Mouse (Mus musculus) lung, embryonic 15.5 days (tissue): ENCODE measurements at regions not wholly inside any gene's neighbourhood (a gene's known extent, or its start where the extent isn't known, plus 50 kb on each side); places are given as distances from the start of the nearest gene placed in this dataset.

ENCODE experiments used
- ATAC-seq: fragments of 200-750 bp; cut with Nextera tagmentation; 2 replicates; pipeline ENCODE4 v1.8.0; 2017; ENCODE audit warnings: moderate number of reproducible peaks, borderline replicate concordance; ENCODE audit not compliant: low FRiP score, low TSS enrichment; ENCODE audit errors: extremely low read depth
- H3K27ac ChIP-seq: fragments of 300-500 bp; sonication (generic); 2 replicates; pipeline ENCODE4 v1.5.1; 2015; ENCODE audit warnings: moderate library complexity, mild to moderate bottlenecking, inconsistent platforms
- H3K27me3 ChIP-seq: fragments of 300-500 bp; sonication (generic); 2 replicates; pipeline ENCODE4 v1.6.1; 2015; ENCODE audit warnings: inconsistent platforms
- H3K36me3 ChIP-seq: fragments of 300-500 bp; sonication (generic); 2 replicates; pipeline ENCODE4 v1.6.1; 2015; ENCODE audit warnings: inconsistent platforms
- H3K4me1 ChIP-seq: fragments of 300-500 bp; sonication (generic); 2 replicates; pipeline ENCODE4 v1.6.1; 2015; ENCODE audit warnings: inconsistent platforms
- H3K4me2 ChIP-seq: fragments of 300-500 bp; sonication (generic); 2 replicates; pipeline ENCODE4 v1.6.1; 2015; ENCODE audit warnings: inconsistent platforms, mild to moderate bottlenecking, moderate library complexity
- H3K4me3 ChIP-seq: fragments of 300-500 bp; sonication (generic); 2 replicates; pipeline ENCODE4 v1.5.1; 2015; ENCODE audit warnings: mild to moderate bottlenecking, inconsistent platforms
- H3K9ac ChIP-seq: fragments of 300-500 bp; sonication (generic); 2 replicates; pipeline ENCODE4 v1.6.1; 2015; ENCODE audit warnings: inconsistent platforms
- H3K9me3 ChIP-seq: fragments of 300-500 bp; sonication (generic); 2 replicates; pipeline ENCODE4 v1.6.1; 2016; ENCODE audit warnings: inconsistent platforms
- whole genome bisulfite sequencing: fragments of 180-500 bp; shearing (Covaris S2); methylation state at CpG from one replicate; pipeline ENCODE4 v1.1.7; 2015; 5-methylcytosine and 5-hydroxymethylcytosine counted together

DNA sequence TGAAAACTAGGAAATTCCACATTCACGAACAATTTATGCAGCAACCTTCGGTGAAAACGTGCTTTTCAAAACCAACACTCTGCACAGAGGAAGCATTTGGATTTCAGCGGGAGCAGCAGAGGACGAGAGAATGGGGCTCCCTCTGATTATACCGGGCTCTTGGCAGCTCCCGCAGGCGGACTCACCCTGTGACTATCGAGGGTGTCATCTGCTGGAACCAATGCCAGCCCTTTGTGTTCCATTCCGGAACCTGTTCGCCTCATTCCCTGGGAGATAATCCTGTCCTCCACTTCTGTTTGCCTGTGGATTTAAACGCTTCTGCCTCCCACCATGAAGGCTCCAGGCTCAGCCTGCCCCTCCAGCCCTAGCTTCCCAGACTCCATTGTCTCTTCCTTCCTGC lies 77.1 kb downstream of the Utp18 start:
- no peak overlapping the region for H3K4me3 ChIP-seq
- 77% methylated on average over 12 of the region's 12 CpGs for WGBS

DNA sequence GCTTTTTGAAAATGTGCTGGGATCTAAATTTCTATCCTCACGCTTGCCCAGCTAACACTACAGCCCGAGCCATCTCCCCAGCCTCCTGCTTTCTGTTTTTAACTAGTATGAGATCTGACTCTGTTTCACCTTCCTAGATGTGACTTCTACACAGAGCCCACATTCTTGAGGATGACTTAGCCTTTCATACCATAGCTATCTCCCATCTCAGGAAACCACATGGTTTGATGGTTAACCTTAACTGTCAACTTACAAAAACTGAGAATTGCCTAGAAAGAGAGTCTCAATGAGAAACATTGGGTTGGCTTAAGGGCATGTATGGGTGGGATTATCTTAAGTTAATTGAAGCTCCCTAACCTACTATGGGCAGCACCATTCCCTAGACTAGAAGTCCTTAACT lies 78.4 kb downstream of the Utp18 start:
- Histone ChIP-seq H3K36me3 (no peaks in the 10 kb centered on the region), H3K9me3 (no peaks in the 10 kb centered on the region), H3K27ac (no peak overlapping the region), H3K27me3 (no peaks in the 10 kb centered on the region), H3K4me3 (no peak overlapping the region), H3K4me1 (no peaks in the 10 kb centered on the region), H3K4me2 (no peak overlapping the region), H3K9ac (no peak overlapping the region)
- 93% methylated on average over 2 of the region's 2 CpGs for WGBS
- ATAC-seq: no peak

More for the DNA sequence above, 77.1 kb downstream of the Utp18 start:
- no peaks in the 10 kb centered on the region for H3K4me1 ChIP-seq
- no peaks in the 10 kb centered on the region for H3K36me3 ChIP-seq
- no peaks in the 10 kb centered on the region for H3K9me3 ChIP-seq
- no peak overlapping the region for H3K9ac ChIP-seq
- H3K4me2 ChIP-seq: no peak overlapping the region
- H3K27me3 ChIP-seq: no peaks in the 10 kb centered on the region
- ATAC-seq: no peak
- no peak overlapping the region for H3K27ac ChIP-seq

DNA sequence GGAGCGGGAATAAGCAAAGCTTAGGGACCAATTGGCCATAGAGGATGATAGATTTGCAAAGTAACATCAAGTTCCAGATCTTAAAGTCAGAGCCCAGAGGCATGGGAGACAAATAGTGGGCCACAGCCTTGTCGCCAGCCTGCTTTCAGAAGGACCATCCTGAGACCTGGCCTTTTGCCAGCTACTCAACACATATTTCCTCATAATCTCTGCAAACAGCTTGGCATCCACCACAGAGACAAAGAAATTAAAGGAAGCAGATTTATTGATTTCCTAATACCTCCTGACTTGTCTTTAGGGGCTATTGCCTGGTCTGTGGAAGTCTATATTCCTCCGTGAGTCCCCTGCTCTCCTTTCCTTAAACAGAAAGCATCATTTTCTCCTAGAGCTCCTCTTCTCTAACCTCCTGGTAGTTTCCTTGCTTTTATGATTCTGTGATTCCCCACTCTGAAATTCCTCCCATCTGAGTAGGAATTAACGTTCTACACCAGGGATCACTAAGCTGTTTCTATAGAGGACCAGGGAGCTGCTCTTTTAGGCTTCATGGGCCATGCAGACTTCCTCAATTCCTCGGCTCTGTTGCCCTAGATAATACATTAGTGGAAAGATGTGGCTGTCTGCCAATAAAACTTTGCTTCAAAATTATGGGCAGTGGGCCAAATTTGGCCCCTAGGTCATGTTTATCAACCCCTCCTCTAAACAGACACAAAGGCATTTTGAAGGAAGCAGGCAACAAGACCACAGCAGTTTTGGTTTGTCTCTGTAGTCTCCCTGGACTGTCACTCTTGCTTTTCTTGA lies 114.2 kb downstream of the Utp18 start:
- H3K4me1 ChIP-seq: 0 out of 2 replicates have a peak, but pooled peaks cover 3% of the 10 kb centered on the region
- no peak for ATAC-seq

DNA sequence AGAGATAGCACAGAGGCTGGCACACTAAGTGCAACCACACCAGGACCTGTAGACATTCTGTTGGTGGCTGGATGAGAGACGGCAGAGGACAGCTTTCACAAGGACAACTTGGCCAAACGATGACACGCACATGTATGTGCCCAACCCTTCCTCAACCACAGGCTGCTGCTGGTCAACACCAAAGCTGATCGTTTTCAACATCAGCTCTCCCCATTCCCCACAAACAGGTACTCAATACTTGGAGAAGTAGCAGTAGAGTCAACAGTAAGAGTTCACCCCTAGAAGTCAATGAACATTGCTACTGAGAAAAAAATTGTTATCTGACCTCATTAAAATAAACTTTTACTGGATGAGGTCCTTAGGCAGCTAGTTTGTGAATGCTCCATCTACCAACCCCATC lies 119.6 kb downstream of the Utp18 start:
- no peak for ATAC-seq
- Histone ChIP-seq H3K4me2 (no peak overlapping the region), H3K4me1 (no peaks in the 10 kb centered on the region), H3K27me3 (no peaks in the 10 kb centered on the region), H3K36me3 (no peaks in the 10 kb centered on the region), H3K9ac (no peak overlapping the region), H3K4me3 (no peak overlapping the region), H3K27ac (no peak overlapping the region), H3K9me3 (no peaks in the 10 kb centered on the region)
- WGBS: 90% methylated on average over 4 of the region's 4 CpGs

More for the DNA sequence above, 114.2 kb downstream of the Utp18 start:
- Histone ChIP-seq H3K27ac (no peak overlapping the region), H3K27me3 (no peaks in the 10 kb centered on the region), H3K36me3 (no peaks in the 10 kb centered on the region), H3K9ac (no peak overlapping the region), H3K4me3 (no peak overlapping the region), H3K9me3 (no peaks in the 10 kb centered on the region), H3K4me2 (no peak overlapping the region)
- WGBS: 42% methylated on average over 5 of the region's 5 CpGs

DNA sequence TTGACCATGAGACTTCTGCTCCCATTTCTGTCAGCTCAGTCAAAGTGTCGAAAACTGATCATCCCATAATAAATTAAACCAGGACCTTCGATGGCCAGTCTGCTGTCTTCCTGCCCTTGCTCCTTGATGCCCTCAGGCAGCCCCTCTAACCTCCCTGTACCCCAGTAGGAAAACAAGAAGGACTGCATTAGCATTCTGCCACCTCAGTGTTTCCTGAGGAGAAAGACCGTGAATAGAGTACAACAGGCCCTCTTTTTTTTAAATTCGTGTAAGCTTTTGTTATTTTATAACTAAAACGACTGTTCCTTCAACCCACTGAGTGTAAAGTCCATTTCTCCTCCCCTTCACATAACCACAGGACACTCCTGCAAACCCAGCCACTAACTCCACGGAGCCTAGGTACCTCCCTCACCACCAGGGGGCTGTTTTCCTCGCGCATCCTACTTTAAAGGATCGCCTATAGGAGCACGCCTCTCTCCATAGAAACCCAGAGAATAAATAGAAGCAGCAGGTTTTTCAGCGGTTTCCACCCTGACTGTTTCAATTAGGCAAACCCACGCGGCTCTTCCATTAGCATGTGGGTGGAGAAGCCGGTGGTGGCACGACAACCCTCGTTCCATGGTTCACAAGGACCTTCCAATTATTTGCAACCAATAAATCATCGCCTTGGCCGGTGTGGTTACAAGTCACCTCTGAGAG lies 122.6 kb downstream of the Utp18 start:
- no peak overlapping the region for H3K27ac ChIP-seq
- H3K4me2 ChIP-seq: no peak overlapping the region
- WGBS: 18% methylated on average over 18 of the region's 18 CpGs
- H3K4me3 ChIP-seq: no peak overlapping the region
- H3K36me3 ChIP-seq: no peaks in the 10 kb centered on the region
- H3K27me3 ChIP-seq: no peaks in the 10 kb centered on the region
- no peak overlapping the region for H3K9ac ChIP-seq
- no peak for ATAC-seq
- no peaks in the 10 kb centered on the region for H3K4me1 ChIP-seq
- H3K9me3 ChIP-seq: no peaks in the 10 kb centered on the region

DNA sequence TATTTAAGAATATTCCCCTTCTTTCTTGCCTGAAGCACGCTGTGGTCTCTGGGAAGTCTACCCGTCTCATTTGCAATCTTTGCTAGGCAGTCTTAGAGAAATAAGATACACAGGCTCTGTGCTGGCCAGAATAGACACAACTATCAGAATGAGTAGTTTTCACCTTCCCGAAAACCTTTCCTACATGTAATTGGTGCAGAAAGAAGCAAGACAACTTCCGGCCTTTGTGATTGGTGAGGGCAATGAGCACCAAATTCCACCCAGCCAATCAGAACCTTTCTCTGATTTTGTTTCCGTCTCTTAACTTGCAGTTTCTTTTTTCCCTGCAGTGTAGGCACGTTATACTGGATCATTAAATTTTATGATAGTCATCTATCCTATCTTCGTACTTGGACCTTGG lies 127.7 kb downstream of the Utp18 start:
- no peak for ATAC-seq
- no peaks in the 10 kb centered on the region for H3K36me3 ChIP-seq
- no peak overlapping the region for H3K27ac ChIP-seq
- WGBS: 83% methylated on average over 7 of the region's 7 CpGs
- no peaks in the 10 kb centered on the region for H3K4me1 ChIP-seq
- H3K4me2 ChIP-seq: no peak overlapping the region
- H3K9ac ChIP-seq: no peak overlapping the region
- H3K9me3 ChIP-seq: no peaks in the 10 kb centered on the region
- H3K27me3 ChIP-seq: no peaks in the 10 kb centered on the region
- H3K4me3 ChIP-seq: no peak overlapping the region

DNA sequence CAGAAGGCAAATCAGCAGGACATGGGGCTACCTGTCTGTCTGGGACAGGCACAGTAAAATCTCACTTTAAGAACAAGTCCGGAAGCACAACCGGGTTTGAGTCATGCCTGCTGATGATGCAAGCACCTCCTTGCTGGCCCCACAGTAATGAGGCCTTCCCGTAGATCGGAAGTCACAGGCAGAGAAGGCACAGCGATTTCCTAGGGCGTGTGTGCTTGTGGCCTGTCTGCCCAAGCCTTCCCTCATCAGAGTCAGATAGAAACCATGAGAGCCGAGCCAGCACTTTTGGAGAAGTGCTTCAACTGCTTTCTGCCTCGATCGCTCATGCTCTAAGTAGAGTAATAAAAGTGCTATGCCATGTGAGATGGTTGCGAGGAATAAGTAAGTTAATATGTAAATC lies 148.9 kb downstream of the Utp18 start:
- H3K36me3 ChIP-seq: no peaks in the 10 kb centered on the region
- no peak overlapping the region for H3K4me2 ChIP-seq
- H3K9ac ChIP-seq: no peak overlapping the region
- H3K9me3 ChIP-seq: no peaks in the 10 kb centered on the region
- H3K27me3 ChIP-seq: no peaks in the 10 kb centered on the region
- WGBS: 87% methylated on average over 10 of the region's 10 CpGs
- no peak overlapping the region for H3K27ac ChIP-seq
- ATAC-seq: no peak
- H3K4me3 ChIP-seq: no peak overlapping the region
- H3K4me1 ChIP-seq: no peaks in the 10 kb centered on the region

DNA sequence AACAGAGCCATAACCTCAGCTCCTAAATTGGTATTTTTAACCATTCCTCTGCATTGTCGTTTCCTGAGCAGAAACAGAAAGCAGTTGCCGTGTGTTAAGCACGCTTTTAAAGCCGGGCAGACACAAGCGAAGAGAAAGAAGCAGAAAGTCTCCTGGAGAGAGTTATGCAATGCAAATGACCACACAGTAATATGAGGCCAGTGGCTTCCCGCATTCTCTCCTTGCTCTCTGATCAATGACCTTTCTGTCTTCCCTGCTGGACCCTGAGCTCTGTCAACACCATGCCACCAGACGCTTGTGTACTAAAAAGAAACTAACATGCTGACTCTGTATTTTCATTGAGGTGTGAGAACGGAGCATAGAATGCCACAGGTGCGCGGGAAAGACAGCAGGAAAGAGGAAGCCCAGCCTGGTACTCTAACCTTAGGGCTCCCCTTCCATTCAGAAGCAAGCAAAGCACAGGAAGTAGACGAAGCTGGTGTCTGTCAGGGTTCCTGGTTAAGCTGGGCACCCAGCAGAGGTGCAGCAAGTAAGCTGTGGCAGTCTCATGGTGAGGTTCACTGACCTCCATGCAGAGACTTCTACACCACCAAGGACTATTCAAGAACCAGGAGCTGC lies 151.9 kb downstream of the Utp18 start:
- H3K27ac ChIP-seq: no peak overlapping the region
- H3K27me3 ChIP-seq: no peaks in the 10 kb centered on the region
- no peaks in the 10 kb centered on the region for H3K36me3 ChIP-seq
- H3K9ac ChIP-seq: no peak overlapping the region
- 45% methylated on average over 11 of the region's 11 CpGs for WGBS
- H3K9me3 ChIP-seq: no peaks in the 10 kb centered on the region
- no peaks in the 10 kb centered on the region for H3K4me1 ChIP-seq
- no peak overlapping the region for H3K4me3 ChIP-seq
- H3K4me2 ChIP-seq: peak overlapping the region; percentile 16; the same call in 1 of the 2 replicates
- ATAC-seq: no peak

DNA sequence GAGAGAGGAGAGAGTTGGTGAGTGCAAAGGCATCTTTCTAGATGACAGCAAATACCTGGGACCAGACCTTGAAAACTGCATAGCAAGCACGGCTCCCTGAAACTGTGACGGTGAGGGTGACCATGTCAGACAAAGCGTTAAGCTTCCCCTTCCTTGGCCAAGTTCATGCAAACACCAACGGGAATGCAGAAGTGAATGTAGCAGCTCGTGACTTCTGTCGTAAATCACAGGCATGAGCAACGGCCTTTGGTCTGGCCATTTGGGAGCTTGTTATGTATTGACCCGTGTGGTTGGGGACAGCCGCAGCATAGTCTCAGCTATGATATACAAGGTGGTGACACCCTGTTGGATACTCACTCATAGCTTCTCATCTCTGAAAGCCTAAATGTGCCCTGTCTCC lies 156.4 kb downstream of the Utp18 start:
- H3K36me3 ChIP-seq: no peaks in the 10 kb centered on the region
- H3K4me3 ChIP-seq: no peak overlapping the region
- 71% methylated on average over 9 of the region's 9 CpGs for whole genome bisulfite sequencing
- H3K27ac ChIP-seq: no peak overlapping the region
- H3K4me2 ChIP-seq: no peak overlapping the region
- H3K9me3 ChIP-seq: no peaks in the 10 kb centered on the region
- no peaks in the 10 kb centered on the region for H3K27me3 ChIP-seq
- ATAC-seq: no peak
- no peaks in the 10 kb centered on the region for H3K4me1 ChIP-seq
- H3K9ac ChIP-seq: no peak overlapping the region

DNA sequence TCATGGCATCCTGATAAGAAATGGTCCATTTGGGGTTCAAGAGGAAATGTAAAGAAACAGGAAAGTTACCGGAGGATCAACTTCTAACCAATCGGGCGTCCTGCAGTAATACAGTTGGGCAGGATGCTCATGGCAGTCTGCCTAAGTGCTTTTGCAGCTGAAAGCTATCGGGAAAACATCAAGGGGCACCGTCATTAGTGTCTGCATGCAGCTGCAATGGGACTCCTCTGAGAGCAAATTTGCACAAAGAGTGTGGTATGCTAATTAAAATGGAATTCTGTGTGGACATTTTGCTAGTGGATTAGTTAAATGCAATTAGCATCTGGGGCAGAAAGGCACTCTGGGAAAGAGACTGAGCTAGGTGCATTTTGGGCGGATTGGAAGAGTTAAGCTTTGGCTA lies 160.3 kb downstream of the Utp18 start:
- Histone ChIP-seq H3K27ac (no peak overlapping the region), H3K9ac (no peak overlapping the region), H3K36me3 (no peaks in the 10 kb centered on the region), H3K4me3 (no peak overlapping the region), H3K9me3 (no peaks in the 10 kb centered on the region), H3K4me2 (no peak overlapping the region), H3K27me3 (no peaks in the 10 kb centered on the region), H3K4me1 (no peaks in the 10 kb centered on the region)
- ATAC-seq: no peak
- 61% methylated on average over 6 of the region's 6 CpGs for WGBS

DNA sequence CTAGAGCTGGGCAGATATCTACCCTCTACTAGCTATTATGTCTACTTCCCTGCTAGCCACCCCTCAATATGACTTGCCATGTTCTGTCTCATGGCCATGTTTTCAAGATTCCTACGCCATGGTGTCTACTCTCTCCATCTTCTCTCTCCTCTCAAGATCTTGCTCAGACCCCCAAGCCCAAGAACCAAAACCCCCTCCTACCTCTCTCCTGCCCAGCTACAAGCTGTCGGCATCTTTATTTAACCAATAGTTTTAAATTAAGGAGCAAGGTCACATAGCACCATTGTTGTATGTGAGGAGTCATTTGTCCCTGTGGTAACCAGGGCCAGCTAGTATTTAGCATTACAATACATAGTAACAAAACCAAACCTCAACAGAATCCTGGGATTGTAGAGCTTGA lies 166.4 kb downstream of the Utp18 start:
- ATAC-seq: no peak
- 91% methylated on average over 2 of the region's 2 CpGs for WGBS
- H3K9ac ChIP-seq: no peak overlapping the region
- H3K27ac ChIP-seq: no peak overlapping the region
- no peaks in the 10 kb centered on the region for H3K36me3 ChIP-seq
- H3K27me3 ChIP-seq: no peaks in the 10 kb centered on the region
- no peak overlapping the region for H3K4me3 ChIP-seq
- no peaks in the 10 kb centered on the region for H3K4me1 ChIP-seq
- no peak overlapping the region for H3K4me2 ChIP-seq
- H3K9me3 ChIP-seq: no peaks in the 10 kb centered on the region

DNA sequence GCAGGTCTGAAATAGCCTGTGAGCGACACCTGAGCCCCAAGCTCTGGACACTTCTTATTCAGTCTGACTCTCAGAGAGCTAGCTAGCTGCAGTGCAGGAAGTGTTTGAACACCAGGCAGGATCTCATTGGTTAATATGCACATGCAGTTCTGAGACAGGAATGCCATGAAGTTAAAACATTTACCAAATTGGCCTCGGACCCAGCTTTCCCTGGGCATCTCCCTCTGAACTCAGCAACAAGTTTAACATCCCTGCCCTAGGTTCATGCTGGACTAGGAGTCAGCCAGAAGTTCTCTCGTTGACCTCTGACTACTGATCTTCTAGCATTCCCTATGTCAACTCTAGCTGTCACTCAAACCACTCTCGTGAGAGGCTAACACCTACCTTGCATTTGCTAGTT lies 175.9 kb downstream of the Utp18 start:
- no peak overlapping the region for H3K4me2 ChIP-seq
- ATAC-seq: no peak
- WGBS: 58% methylated on average over 4 of the region's 4 CpGs

More for the DNA sequence above, 175.9 kb downstream of the Utp18 start:
- H3K36me3 ChIP-seq: no peaks in the 10 kb centered on the region
- H3K9me3 ChIP-seq: no peaks in the 10 kb centered on the region
- no peak overlapping the region for H3K9ac ChIP-seq
- H3K4me1 ChIP-seq: no peaks in the 10 kb centered on the region
- H3K27me3 ChIP-seq: no peaks in the 10 kb centered on the region
- H3K4me3 ChIP-seq: no peak overlapping the region
- H3K27ac ChIP-seq: no peak overlapping the region
